Mouse (Mus musculus): ENCODE measurements around the gene Kctd10. TPM values are rescaled to one million over a fixed set of nuclear protein-coding genes. Genes with fewer than 3 reads are reported as not detected.

Gene Kctd10
- polyA plus RNA-seq, 1 experiment from 2014 or later: 129 TPM

DNA sequence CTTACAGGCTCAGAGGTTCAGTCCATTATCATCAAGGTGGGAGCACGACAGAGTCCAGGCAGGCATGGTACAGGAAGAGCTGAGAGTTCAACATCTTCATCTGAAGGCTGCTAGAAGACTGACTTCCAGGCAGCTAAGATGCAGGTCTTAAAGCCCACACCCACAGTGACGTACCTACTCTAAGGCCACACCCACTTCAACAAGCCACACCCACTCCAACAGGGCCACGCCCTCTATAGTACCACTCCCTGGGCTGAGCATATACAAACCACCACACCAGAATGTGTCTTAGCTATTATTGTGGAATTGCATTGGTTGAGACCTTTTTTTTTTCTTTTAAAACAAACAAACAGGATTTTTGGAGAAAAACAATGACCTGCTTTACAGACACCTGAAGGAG lies 34.8 kb downstream of the Kctd10 start:
- no peak overlapping the region for H3K9ac ChIP-seq
- no peak for ATAC-seq (ENCODE audit: insufficient number of reproducible peaks, low FRiP score, low TSS enrichment, low read depth)

DNA sequence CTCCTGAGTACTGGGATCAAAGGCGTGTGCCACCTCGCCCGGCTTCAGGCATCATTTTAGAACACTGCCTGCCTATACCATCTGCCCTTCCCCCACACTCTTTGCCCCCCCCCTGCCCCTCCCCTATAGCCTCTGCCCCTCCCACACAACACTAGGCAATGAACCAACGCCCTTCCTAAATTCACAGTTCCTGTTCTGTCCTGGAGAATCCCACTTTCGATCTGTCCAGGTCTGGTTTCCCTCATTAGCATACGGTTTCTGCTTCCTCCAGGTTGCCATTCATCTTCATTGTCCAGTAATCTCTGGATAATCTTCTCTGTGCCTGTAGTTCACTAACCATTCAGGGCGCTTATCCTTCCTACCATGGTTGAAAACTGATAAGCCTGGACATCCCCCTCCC lies 36.7 kb downstream of the Kctd10 start:
- Histone ChIP-seq H3K4me2 (replicated peaks) (no peak overlapping the region), H3K4me1 (no peaks in the 10 kb centered on the region), H3K9me3 (replicated peaks) (no peaks in the 10 kb centered on the region), H3K27ac (replicated peaks) (no peak overlapping the region), H3K27me3 (no peaks in the 10 kb centered on the region), H3K36me3 (no peaks in the 10 kb centered on the region), H3K4me3 (replicated peaks) (no peak overlapping the region), H3K9ac (no peak overlapping the region)
- ATAC-seq (ENCODE audit: insufficient number of reproducible peaks, low FRiP score, low TSS enrichment, low read depth): no peak
- WGBS: 81% methylated on average over 7 of the region's 7 CpGs

More for the DNA sequence above, 34.8 kb downstream of the Kctd10 start:
- 57% methylated on average over 3 of the region's 3 CpGs for WGBS
- Histone ChIP-seq H3K27ac (replicated peaks) (no peak overlapping the region), H3K9me3 (replicated peaks) (no peaks in the 10 kb centered on the region), H3K4me2 (replicated peaks) (no peak overlapping the region), H3K27me3 (no peaks in the 10 kb centered on the region), H3K36me3 (no peaks in the 10 kb centered on the region), H3K4me3 (replicated peaks) (no peak overlapping the region), H3K4me1 (no peaks in the 10 kb centered on the region)

- H3K9me3 ChIP-seq (replicated peaks): no peaks in the 10 kb centered on the region
- H3K27me3 ChIP-seq: no peaks in the 10 kb centered on the region
- no peak overlapping the region for H3K4me3 ChIP-seq (replicated peaks)
- 79% methylated on average over 5 of the region's 5 CpGs for WGBS
- H3K36me3 ChIP-seq: no peaks in the 10 kb centered on the region
- no peak overlapping the region for H3K9ac ChIP-seq
- H3K4me2 ChIP-seq (replicated peaks): no peak overlapping the region
- H3K4me1 ChIP-seq: no peaks in the 10 kb centered on the region
- H3K27ac ChIP-seq (replicated peaks): no peak overlapping the region
- no peak for ATAC-seq (ENCODE audit: insufficient number of reproducible peaks, low FRiP score, low TSS enrichment, low read depth)
Measured at GRCm38 (mm10) chr5:114342996-114343395, 37.3 kb downstream of the Kctd10 start.

- no peaks in the 10 kb centered on the region for H3K27me3 ChIP-seq
- no peak overlapping the region for H3K4me3 ChIP-seq (replicated peaks)
- H3K9me3 ChIP-seq (replicated peaks): no peaks in the 10 kb centered on the region
- 0 out of 2 replicates have a peak, but pooled peaks cover 11% of the 10 kb centered on the region for H3K4me1 ChIP-seq
- no peak for ATAC-seq (ENCODE audit: insufficient number of reproducible peaks, low FRiP score, low TSS enrichment, low read depth)
- 13% methylated on average over 16 of the region's 16 CpGs for WGBS
- H3K9ac ChIP-seq: no peak overlapping the region
- no peaks in the 10 kb centered on the region for H3K36me3 ChIP-seq
- H3K4me2 ChIP-seq (replicated peaks): peak overlapping the region; percentile 29
- no peak overlapping the region for H3K27ac ChIP-seq (replicated peaks)
Measured at GRCm38 (mm10) chr5:114323791-114324507, 56.4 kb downstream of the Kctd10 start.

DNA sequence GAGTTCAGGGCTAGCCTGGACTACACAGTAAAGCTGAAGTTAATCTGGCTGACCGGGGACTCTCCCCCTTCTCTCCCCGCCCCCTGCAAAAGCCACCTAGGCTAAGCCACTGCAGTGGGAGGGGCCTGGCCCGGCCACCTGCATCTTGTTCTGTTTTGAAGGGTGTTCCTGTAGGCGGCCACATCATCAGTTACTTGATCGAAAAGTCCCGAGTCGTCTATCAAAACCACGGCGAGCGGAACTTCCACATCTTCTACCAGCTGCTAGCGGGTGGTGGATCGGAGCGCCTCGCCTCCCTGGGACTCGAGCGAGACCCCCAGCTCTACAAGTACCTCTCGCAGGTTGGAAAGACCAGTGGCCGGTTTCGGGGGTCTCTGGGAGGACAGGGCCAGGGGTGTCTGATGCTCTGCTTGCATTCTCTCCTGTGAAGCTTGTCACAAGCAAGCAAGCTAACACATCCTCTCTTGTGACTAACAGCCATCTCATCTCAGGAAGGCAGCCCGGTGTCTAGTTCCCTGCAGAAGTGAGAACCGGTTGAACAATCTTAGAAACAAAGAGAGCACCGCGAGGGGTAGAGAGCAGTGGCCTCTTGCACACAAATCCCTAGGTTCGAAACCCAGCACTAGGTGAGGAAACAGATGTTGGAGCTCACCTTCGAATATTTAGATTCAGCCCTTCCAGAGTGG lies 57.1 kb downstream of the Kctd10 start:
- H3K4me1 ChIP-seq: 0 out of 2 replicates have a peak, but pooled peaks cover 11% of the 10 kb centered on the region
- H3K4me3 ChIP-seq (replicated peaks): no peak overlapping the region
- H3K27me3 ChIP-seq: no peaks in the 10 kb centered on the region
- 57% methylated on average over 25 of the region's 25 CpGs for WGBS
- H3K9me3 ChIP-seq (replicated peaks): no peaks in the 10 kb centered on the region
- no peak overlapping the region for H3K27ac ChIP-seq (replicated peaks)
- H3K9ac ChIP-seq: no peak overlapping the region
- no peaks in the 10 kb centered on the region for H3K36me3 ChIP-seq
- H3K4me2 ChIP-seq (replicated peaks): peak overlapping the region; percentile 29
- ATAC-seq (ENCODE audit: insufficient number of reproducible peaks, low FRiP score, low TSS enrichment, low read depth): no peak

Small RNA genes lying within 50 kb of the gene (microRNA-seq; reads per million reads assigned to microRNA genes)
- not detected for gene Mir7027 (ENCODE audit: borderline number of aligned reads)

Other genes with a start within 250 kb of the Kctd10 start
- 2.0 and 2.6 TPM in 2 replicates for gene Acacb, start 234.0 kb downstream of the Kctd10 start, polyA plus RNA-seq (2015; fragmentation: Nextera tagmentation; extraction: Ambion mirVana)
- gene Foxn4, start 106.7 kb downstream of the Kctd10 start, polyA plus RNA-seq (2015; fragmentation: Nextera tagmentation; extraction: Ambion mirVana): 2.5 and 5.1 TPM in 2 replicates
- gene Myo1h, start 91.3 kb downstream of the Kctd10 start, polyA plus RNA-seq (2015; fragmentation: Nextera tagmentation; extraction: Ambion mirVana): 3.9 and 5.8 TPM in 2 replicates
- gene Ube3b, start 99 bp upstream of the Kctd10 start, polyA plus RNA-seq (2015; fragmentation: Nextera tagmentation; extraction: Ambion mirVana): 41.2 and 43.6 TPM in 2 replicates
- 28.1 and 29.2 TPM in 2 replicates for gene Mmab, start 63.6 kb upstream of the Kctd10 start, polyA plus RNA-seq (2015; fragmentation: Nextera tagmentation; extraction: Ambion mirVana)
- gene Mvk, start 63.8 kb upstream of the Kctd10 start, polyA plus RNA-seq (2015; fragmentation: Nextera tagmentation; extraction: Ambion mirVana): 49.6 and 51.8 TPM in 2 replicates
- 1.5 and 1.9 TPM in 2 replicates for gene Fam222a, start 187.5 kb upstream of the Kctd10 start, polyA plus RNA-seq (2015; fragmentation: Nextera tagmentation; extraction: Ambion mirVana)

Measured in embryonic facial prominence, embryonic 15.5 days (tissue).